Mouse (Mus musculus): ENCODE measurements around the gene Prkcd. TPM values are rescaled to one million over a fixed set of nuclear protein-coding genes. Genes with fewer than 3 reads are reported as not detected.
A peak's percentile ranks its signal among the peaks of the same experiment; 100 is the strongest.

The Prkcd gene
- total RNA-seq, 4 experiments from 2014 or later = 7.1 to 13.4 (median 11.6) TPM

- DNase-seq (ENCODE audit: low spot score) = no peak
These were observed 9.4 kb upstream of the Prkcd start for GRCm38 (mm10) chr14:30635219-30635910.

- DNase-seq (ENCODE audit: low spot score) = no peak
These were observed 8.4 kb upstream of the Prkcd start for GRCm38 (mm10) chr14:30634418-30634817.

- DNase-seq (ENCODE audit: low spot score) = no peak
These were observed 7.7 kb upstream of the Prkcd start for GRCm38 (mm10) chr14:30633708-30634107.

GRCm38 (mm10) chr14:30631834-30632233 lies 5.8 kb upstream of the Prkcd start:
- no peak for DNase-seq (ENCODE audit: low spot score)

- DNase-seq (ENCODE audit: low spot score) = peak; percentile 58
These were observed 5.0 kb upstream of the Prkcd start for GRCm38 (mm10) chr14:30630811-30631576.

GRCm38 (mm10) chr14:30629839-30630238 lies 3.8 kb upstream of the Prkcd start:
- DNase-seq (ENCODE audit: low spot score) = no peak

GRCm38 (mm10) chr14:30628235-30628634 lies 2.2 kb upstream of the Prkcd start:
- no peak for DNase-seq (ENCODE audit: low spot score)

- DNase-seq (ENCODE audit: low spot score) = no peak
These were observed 1.0 kb upstream of the Prkcd start for GRCm38 (mm10) chr14:30626756-30627742.

GRCm38 (mm10) chr14:30625131-30625807 lies 741 bp downstream of the Prkcd start:
- peak; percentile 41 for DNase-seq (ENCODE audit: low spot score)

- DNase-seq (ENCODE audit: low spot score) = no peak
These were observed 1.7 kb downstream of the Prkcd start for GRCm38 (mm10) chr14:30624277-30624721.

GRCm38 (mm10) chr14:30622556-30622955 lies 3.5 kb downstream of the Prkcd start:
- no peak for DNase-seq (ENCODE audit: low spot score)

- DNase-seq (ENCODE audit: low spot score) = no peak
These were observed 3.9 kb downstream of the Prkcd start for GRCm38 (mm10) chr14:30622130-30622529.

- DNase-seq (ENCODE audit: low spot score) = no peak
These were observed 5.9 kb downstream of the Prkcd start for GRCm38 (mm10) chr14:30619982-30620578.

- no peak for DNase-seq (ENCODE audit: low spot score)
These were observed 7.2 kb downstream of the Prkcd start for GRCm38 (mm10) chr14:30618746-30619275.

GRCm38 (mm10) chr14:30616751-30617150 lies 9.3 kb downstream of the Prkcd start:
- no peak for DNase-seq (ENCODE audit: low spot score)

GRCm38 (mm10) chr14:30612962-30613715 lies 12.9 kb downstream of the Prkcd start:
- DNase-seq (ENCODE audit: low spot score) = no peak

- DNase-seq (ENCODE audit: low spot score) = peak; percentile 58
These were observed 13.5 kb downstream of the Prkcd start for GRCm38 (mm10) chr14:30612523-30612922.

- DNase-seq (ENCODE audit: low spot score) = no peak
These were observed 15.1 kb downstream of the Prkcd start for GRCm38 (mm10) chr14:30610940-30611339.

- no peak for DNase-seq (ENCODE audit: low spot score)
These were observed 15.7 kb downstream of the Prkcd start for GRCm38 (mm10) chr14:30610304-30610703.

- DNase-seq (ENCODE audit: low spot score) = no peak
These were observed 16.5 kb downstream of the Prkcd start for GRCm38 (mm10) chr14:30609499-30609898.

Data from heart, adult 8-10 months (tissue).